Mouse (Mus musculus) olfactory bulb, adult 2 months (tissue): ENCODE measurements around the gene Ywhaq.

Experiments
- CTCF ChIP-seq: fragments of 200-500 bp; IDR thresholded peaks from 2 replicates; pipeline ENCODE4 v1.5.1; 2012; ENCODE audit warnings: low read depth, mild to moderate bottlenecking, low read length, moderate library complexity; ENCODE audit not compliant: insufficient read depth
- POLR2A ChIP-seq: fragments of 200-500 bp; IDR thresholded peaks from 2 replicates; pipeline ENCODE4 v1.6.1; 2012; ENCODE audit warnings: mild to moderate bottlenecking, low read depth, low read length, moderate library complexity; ENCODE audit not compliant: insufficient read depth

DNA sequence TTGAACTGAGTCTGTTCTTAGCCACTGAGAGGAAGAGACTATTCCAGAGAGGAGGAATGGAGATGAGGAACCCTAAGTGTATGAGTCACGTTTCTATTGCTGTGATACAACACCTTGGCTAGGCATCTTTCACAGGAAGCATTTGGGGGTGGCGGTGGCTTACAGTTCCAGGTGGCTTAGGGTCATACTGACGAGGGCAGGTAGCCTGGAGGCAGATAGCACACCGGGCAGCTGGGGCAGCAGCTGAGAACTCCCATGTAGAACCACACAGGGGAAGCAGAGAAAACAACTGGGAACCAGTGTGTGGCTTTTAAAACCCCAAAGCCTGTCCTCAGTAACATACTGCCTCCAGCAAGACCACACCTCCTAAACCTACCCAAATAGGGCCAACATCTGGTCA, 12.7 kb upstream of the Ywhaq start:
- TF ChIP-seq POLR2A (no peak), CTCF (no peak)
